Mouse (Mus musculus) kidney, adult 18-20 months (tissue): ENCODE data around the gene 4933407L21Rik.
"Not testable (repeated sequence)": the region's sequence is repeated elsewhere in the genome, so short reads cannot be mapped to it uniquely, and the experiment has no call there.

Source experiments
- DNase-seq: peaks from one replicate; pipeline ENCODE4 v3.0.0; 2021

The 4933407L21Rik gene

DNA sequence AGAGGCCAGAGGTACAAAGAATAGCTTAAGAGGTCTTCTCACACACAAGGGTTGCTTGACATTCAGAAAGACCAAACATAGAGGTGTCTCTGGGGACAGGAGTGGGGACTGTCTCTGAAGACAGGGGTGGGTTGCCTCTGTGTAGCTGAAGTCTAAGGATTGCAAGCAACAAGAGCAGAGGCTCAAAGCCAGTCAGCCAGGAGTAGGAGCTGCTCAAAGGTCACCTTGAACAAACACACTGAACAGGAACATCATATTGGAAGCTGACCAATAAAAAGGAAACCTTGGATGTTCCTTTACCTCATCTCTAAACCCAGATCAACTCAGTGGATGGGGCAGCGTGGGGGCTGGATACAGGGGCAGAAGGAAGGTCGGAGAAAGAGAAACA is 31.6 kb downstream of the 4933407L21Rik start:
- DNase-seq = no peak

- DNase-seq = no peak
Observed at GRCm38 (mm10) chr1:85960873-85961272, 32.6 kb downstream of the 4933407L21Rik start, which contains the start of gene Gpr55. TSS of gene Gpr55 (minus strand) at chr1:85961007.

GRCm38 (mm10) chr1:85962081-85962480 is 33.8 kb downstream of the 4933407L21Rik start:
- no peak for DNase-seq

DNA sequence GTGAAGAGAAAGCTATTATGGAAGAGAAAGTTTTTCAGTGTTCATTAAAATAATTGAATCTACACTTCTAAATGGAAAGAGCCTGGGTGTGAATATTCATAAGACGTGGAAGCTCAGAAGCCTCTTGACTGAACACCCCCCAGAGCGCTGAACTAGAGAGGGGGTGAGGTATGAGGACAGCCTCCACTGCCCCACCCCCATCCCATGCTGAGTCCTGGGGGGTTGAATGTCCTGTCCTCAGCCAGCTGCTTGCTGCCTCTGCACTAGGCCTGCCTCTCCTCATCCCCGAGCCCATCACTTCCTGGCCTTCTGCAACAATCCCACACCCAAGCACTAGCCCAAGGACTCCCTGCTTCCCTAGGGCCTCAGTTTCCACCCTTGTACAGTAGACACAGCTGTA is 37.6 kb downstream of the 4933407L21Rik start:
- DNase-seq = no peak

DNA sequence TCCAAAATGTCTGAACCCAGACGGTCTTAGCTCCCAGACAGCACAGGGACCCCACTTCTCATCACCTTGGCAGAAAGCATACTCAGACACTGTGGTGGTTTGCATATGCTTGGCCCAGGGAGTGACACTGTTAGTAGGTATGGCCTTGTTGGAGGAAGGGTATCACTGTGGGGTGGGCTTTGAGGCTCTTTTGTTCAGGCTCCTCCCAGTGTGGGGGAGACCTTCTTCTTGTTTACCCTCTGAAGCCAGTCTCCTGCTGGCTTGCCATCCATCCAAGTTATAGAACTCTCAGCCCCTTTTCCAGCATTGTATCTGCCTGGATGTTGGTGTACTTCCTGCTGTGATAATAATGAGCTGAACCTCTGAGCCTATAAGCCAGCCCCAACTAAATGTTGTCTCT is 40.8 kb downstream of the 4933407L21Rik start:
- no peak for DNase-seq

DNA sequence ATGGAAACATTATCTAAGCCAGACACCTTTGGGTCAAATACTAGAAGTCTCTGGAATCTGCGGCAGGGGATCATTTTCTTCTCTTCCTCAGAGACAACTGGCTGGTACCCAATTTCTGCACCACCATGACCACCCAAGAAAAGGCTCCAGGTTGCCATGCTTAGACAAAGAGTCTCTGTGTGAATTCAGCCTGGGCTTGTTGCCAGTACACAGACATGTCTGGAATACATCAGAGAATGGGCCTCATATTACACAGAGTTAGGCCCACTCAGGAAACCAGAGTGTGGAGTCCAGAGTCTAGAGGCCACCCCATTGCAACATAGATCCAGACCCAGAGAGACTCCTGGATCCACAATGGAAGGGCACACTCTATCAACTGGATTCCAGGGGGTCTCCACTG is 41.2 kb downstream of the 4933407L21Rik start:
- no peak for DNase-seq

DNA sequence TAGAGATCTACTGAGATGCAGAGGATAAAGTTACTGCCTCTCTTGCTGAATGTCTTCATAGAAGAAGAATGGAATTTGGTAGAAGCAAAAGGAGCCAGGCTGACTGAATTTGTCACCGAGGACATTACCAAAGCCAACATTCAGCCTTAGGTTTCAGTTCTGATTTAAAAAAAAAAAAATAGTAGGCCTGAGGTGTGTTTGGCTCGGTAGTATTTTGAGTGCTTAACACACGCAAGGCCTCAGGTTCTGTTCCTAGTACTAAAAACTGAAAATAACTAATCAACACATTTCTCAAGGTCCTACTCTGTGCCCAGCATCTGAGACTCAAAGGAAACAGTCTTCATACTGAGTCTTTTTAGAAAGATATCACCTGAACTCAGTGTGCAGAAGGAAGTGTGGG is 42.8 kb downstream of the 4933407L21Rik start:
- no peak for DNase-seq

GRCm38 (mm10) chr1:85972341-85972740 is 44.1 kb downstream of the 4933407L21Rik start:
- no peak for DNase-seq

- no peak for DNase-seq
Observed at GRCm38 (mm10) chr1:85973468-85973877, 45.2 kb downstream of the 4933407L21Rik start.

DNA sequence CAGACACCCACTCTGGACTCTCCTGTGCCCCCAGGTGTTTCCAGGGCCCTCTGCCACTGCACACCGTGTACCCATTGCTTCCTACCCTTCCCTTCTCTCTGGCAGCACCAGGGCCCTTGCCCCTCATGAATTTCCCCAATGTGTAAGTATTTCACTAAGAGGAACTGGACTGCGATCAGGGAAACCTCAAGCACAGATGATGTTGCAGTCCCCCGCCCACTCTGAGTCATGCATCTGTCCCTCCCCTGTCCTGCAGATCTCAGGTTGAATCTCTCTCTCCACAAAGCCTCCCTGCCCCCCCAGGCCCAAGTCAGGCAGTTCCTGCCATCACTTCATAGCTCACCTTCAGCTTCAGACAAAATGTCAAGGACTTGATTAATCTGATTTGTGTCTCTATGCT is 49.4 kb downstream of the 4933407L21Rik start:
- DNase-seq = no peak

DNA sequence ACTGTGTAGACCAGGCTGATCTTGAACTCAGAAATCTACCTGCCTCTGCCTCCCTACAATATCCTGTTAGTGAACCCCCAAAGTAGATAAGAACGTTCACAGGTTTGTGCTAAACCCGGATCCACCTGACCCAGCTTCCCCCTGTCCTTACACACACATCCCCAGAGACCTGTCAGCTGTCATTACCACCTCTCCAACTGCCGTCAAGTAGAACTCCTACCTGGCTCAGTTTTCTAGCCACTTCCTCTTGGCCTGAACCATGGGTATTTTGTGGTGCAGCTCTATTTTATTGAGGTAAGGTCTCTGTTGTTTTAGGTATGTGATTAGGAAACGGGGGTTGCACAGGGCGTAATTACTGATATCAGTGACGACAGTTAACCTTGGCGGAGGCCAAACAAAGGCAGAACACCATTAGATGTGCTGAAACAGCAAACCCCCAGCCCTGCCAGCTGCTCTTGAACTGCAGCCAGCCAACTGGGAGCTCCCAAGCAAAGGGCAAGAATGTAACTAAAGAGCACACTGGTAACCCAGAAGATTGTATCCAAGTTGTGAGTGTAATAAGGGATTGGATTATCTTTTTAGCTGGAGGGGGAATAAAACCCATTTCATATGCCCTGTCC is 53.6 kb downstream of the 4933407L21Rik start:
- DNase-seq = peak; percentile 35

DNA sequence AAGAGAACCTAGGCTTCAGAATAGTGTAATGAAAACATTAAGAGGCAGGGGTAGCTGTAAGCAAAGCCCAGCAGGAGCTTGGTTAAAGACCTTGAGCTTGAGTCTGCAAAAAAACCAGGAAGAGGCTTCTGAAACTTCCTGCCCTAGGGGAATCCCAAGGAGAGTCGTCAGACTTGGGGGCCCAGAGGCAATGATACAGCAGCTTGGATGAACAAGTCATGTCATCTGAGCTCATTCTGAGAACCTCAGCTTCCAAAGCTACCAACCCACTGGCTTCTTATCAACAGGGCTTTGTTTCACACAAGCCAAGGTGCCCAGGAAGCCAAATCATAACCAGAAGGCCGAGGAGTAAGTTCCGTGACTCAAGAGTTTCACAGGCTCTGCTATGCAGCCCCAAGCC is 57.5 kb downstream of the 4933407L21Rik start:
- DNase-seq = no peak

DNA sequence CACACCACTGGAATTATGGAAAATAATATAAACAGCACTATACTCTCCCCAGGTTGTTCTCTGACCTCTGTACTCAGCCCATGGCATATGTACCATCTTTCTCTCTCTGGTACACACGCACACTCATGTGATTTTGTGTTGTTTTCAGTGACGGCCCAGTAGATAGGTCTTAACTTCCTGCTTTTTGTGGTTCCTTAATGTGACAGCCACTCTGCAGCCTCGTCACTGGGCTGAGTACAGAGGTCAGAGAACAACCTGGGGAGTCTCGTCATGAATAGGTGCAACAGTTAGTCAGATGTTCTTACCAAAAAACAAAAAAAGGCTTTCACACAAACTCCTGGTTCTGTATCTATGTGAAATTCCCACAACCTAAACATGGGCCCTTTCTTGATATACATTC is 60.1 kb downstream of the 4933407L21Rik start:
- no peak for DNase-seq

GRCm38 (mm10) chr1:85988882-85989281 is 60.6 kb downstream of the 4933407L21Rik start:
- not testable (repeated sequence) for DNase-seq
